Comparison of ENCODE assay signal across 9 mouse cellular contexts in genomic region chr12:81653344-81653743, GRCm38 (mm10). TPM values are rescaled to one million over a fixed set of nuclear protein-coding genes. Genes with fewer than 3 reads are reported as not detected.
DNase-seq lines count a peak whose midpoint lies in the region; ATAC-seq and TF ChIP-seq lines count a peak whose summit lies in the region.
"Had no signal": no experiment of that assay in that cellular context is flagged by ENCODE, and none has a peak within 500 bp of the region (broad histone marks: within the 10 kb centered on the region; RNA-seq: fewer than 3 reads in every experiment).

No protein-coding gene starts in this region.

- 0 out of 2 replicates have a peak, but pooled peaks have one; percentile 34 for ATAC-seq in hindbrain, embryonic 15.5 days (ENCODE audit: low FRiP score, low read depth)
- no peak for ATAC-seq in hindbrain, embryonic 11.5 days (ENCODE audit: low FRiP score)
- ATAC-seq in liver, postnatal 0 days: no peak
- no peak for ATAC-seq in midbrain, embryonic 11.5 days (ENCODE audit: low FRiP score)

- 0 out of 2 replicates have a peak, but pooled peaks cover 6% of the 10 kb centered on the region for H3K4me1 ChIP-seq in hindbrain, embryonic 15.5 days (replicated peaks)
- H3K4me1 ChIP-seq in hindbrain, embryonic 11.5 days (replicated peaks; ENCODE audit: control insufficient read depth, insufficient read depth, low read length): no peaks in the 10 kb centered on the region
- H3K4me1 ChIP-seq in liver, postnatal 0 days (ENCODE audit: insufficient read depth): no peaks in the 10 kb centered on the region
- no peaks in the 10 kb centered on the region for H3K4me1 ChIP-seq in midbrain, embryonic 11.5 days (ENCODE audit: control insufficient read depth, insufficient read depth, low read length)

- H3K27me3 ChIP-seq in hindbrain, embryonic 15.5 days: no peaks in the 10 kb centered on the region
- no peaks in the 10 kb centered on the region for H3K27me3 ChIP-seq in hindbrain, embryonic 11.5 days (ENCODE audit: control insufficient read depth, insufficient read depth, low read length)
- no peaks in the 10 kb centered on the region for H3K27me3 ChIP-seq in liver, postnatal 0 days (ENCODE audit: insufficient read depth, low read length)
- H3K27me3 ChIP-seq in midbrain, embryonic 11.5 days (ENCODE audit: control insufficient read depth, insufficient read depth, low read length): no peaks in the 10 kb centered on the region

- H3K36me3 ChIP-seq in hindbrain, embryonic 15.5 days: peaks cover 9% of the 10 kb centered on the region; the same call in 1 of the 2 replicates
- H3K36me3 ChIP-seq in hindbrain, embryonic 11.5 days (ENCODE audit: control insufficient read depth, insufficient read depth, low read length): no peaks in the 10 kb centered on the region
- H3K36me3 ChIP-seq in liver, postnatal 0 days (replicated peaks; ENCODE audit: insufficient read depth, low read length): no peaks in the 10 kb centered on the region
- no peaks in the 10 kb centered on the region for H3K36me3 ChIP-seq in midbrain, embryonic 11.5 days (ENCODE audit: control insufficient read depth, insufficient read depth, low read length)

- TF ChIP-seq EP300 in liver, postnatal 0 days (IDR thresholded peaks at IDR 0.05; ENCODE audit: low read depth): no peak

- 71% methylated on average over 8 of the region's 8 CpGs for WGBS in hindbrain, embryonic 15.5 days
- WGBS in hindbrain, embryonic 11.5 days: 92% methylated on average over 8 of the region's 8 CpGs
- 69% methylated on average over 8 of the region's 8 CpGs for WGBS in liver, postnatal 0 days (ENCODE audit: insufficient replicate concordance)
- WGBS in midbrain, embryonic 11.5 days: 93% methylated on average over 8 of the region's 8 CpGs

- no peak for TF ChIP-seq CTCF in liver, postnatal 0 days (IDR thresholded peaks at IDR 0.05; ENCODE audit: low read depth)

- H3K9ac ChIP-seq in hindbrain, embryonic 15.5 days: no peak overlapping the region
- no peak overlapping the region for H3K9ac ChIP-seq in hindbrain, embryonic 11.5 days (ENCODE audit: low read depth, low read length)
- H3K9ac ChIP-seq in liver, postnatal 0 days (replicated peaks): no peak overlapping the region
- no peak overlapping the region for H3K9ac ChIP-seq in midbrain, embryonic 11.5 days (ENCODE audit: low read length)

- no peak overlapping the region for H3K4me3 ChIP-seq in hindbrain, embryonic 15.5 days
- H3K4me3 ChIP-seq in hindbrain, embryonic 11.5 days (ENCODE audit: low read depth, low read length): no peak overlapping the region
- no peak overlapping the region for H3K4me3 ChIP-seq in liver, postnatal 0 days (ENCODE audit: low read depth, low read length)
- no peak overlapping the region for H3K4me3 ChIP-seq in midbrain, embryonic 11.5 days (ENCODE audit: low read depth, low read length)

- no peak overlapping the region for H3K4me2 ChIP-seq in hindbrain, embryonic 15.5 days
- H3K4me2 ChIP-seq in hindbrain, embryonic 11.5 days (replicated peaks; ENCODE audit: low read depth, low read length): no peak overlapping the region
- no peak overlapping the region for H3K4me2 ChIP-seq in liver, postnatal 0 days (ENCODE audit: low read depth, low read length)
- H3K4me2 ChIP-seq in midbrain, embryonic 11.5 days: no peak overlapping the region

- no peaks in the 10 kb centered on the region for H3K9me3 ChIP-seq in hindbrain, embryonic 15.5 days
- no peaks in the 10 kb centered on the region for H3K9me3 ChIP-seq in hindbrain, embryonic 11.5 days (ENCODE audit: control insufficient read depth, low read length)
- no peaks in the 10 kb centered on the region for H3K9me3 ChIP-seq in liver, postnatal 0 days (ENCODE audit: low read length)
- no peaks in the 10 kb centered on the region for H3K9me3 ChIP-seq in midbrain, embryonic 11.5 days (ENCODE audit: control insufficient read depth, low read length)

- no peak overlapping the region for H3K27ac ChIP-seq in hindbrain, embryonic 15.5 days (replicated peaks)
- H3K27ac ChIP-seq in hindbrain, embryonic 11.5 days (ENCODE audit: low read depth, low read length): no peak overlapping the region
- no peak overlapping the region for H3K27ac ChIP-seq in liver, postnatal 0 days (ENCODE audit: low read depth)
- H3K27ac ChIP-seq in midbrain, embryonic 11.5 days (ENCODE audit: low read depth, low read length): no peak overlapping the region

- DNase-seq in hindbrain, embryonic 11.5 days (ENCODE audit: low spot score): no peak
- peak; percentile 51 for DNase-seq in urinary bladder, postnatal 14 days (ENCODE audit: low spot score)
- DNase-seq in urinary bladder, adult 2 months (ENCODE audit: low spot score): no peak
- DNase-seq in cerebellum, postnatal 36 days: peak; percentile 43 to 51
- peak; percentile 84 for DNase-seq in skeletal muscle tissue, adult 2 months (ENCODE audit: low read depth, low spot score)
- DNase-seq in liver, postnatal 0 days: no peak
- DNase-seq in midbrain, embryonic 11.5 days (ENCODE audit: low spot score, missing footprints): no peak
- DNase-seq: thymus, postnatal 14 days had no signal

RNA-seq across cellular contexts. Expression of gene Ttc9, which starts 22.3 kb away (rescaled TPM):
- polyA plus RNA-seq in hindbrain, embryonic 15.5 days (2015; fragmentation: Nextera tagmentation; extraction: Ambion mirVana): 18.4 and 20.6 TPM in 2 replicates
- polyA plus RNA-seq in hindbrain, embryonic 11.5 days (2014; fragmentation: Nextera tagmentation; extraction: Ambion mirVana): 1.3 and 2.1 TPM in 2 replicates
- 7.4 and 7.6 TPM in 2 replicates for polyA plus RNA-seq in urinary bladder, adult 2 months (2012; rRNA removed)
- 0.11 TPM in 1 of 2 replicates, not detected in the other for polyA plus RNA-seq in liver, postnatal 0 days (2015; fragmentation: Nextera tagmentation; extraction: Ambion mirVana)
- polyA plus RNA-seq in midbrain, embryonic 11.5 days (2014; fragmentation: Nextera tagmentation; extraction: Ambion mirVana): 2.0 TPM in 2 replicates

RNA-seq across cellular contexts. Expression of gene Med6, which starts 58.5 kb away (rescaled TPM):
- 39.4 and 42.4 TPM in 2 replicates for polyA plus RNA-seq in hindbrain, embryonic 15.5 days (2015; fragmentation: Nextera tagmentation; extraction: Ambion mirVana)
- 72.0 and 84.6 TPM in 2 replicates for polyA plus RNA-seq in hindbrain, embryonic 11.5 days (2014; fragmentation: Nextera tagmentation; extraction: Ambion mirVana)
- polyA plus RNA-seq in urinary bladder, adult 2 months (2012; rRNA removed): 33.0 and 41.8 TPM in 2 replicates
- 22.8 and 24.9 TPM in 2 replicates for polyA plus RNA-seq in liver, postnatal 0 days (2015; fragmentation: Nextera tagmentation; extraction: Ambion mirVana)
- polyA plus RNA-seq in midbrain, embryonic 11.5 days (2014; fragmentation: Nextera tagmentation; extraction: Ambion mirVana): 80.7 and 89.0 TPM in 2 replicates

Comparison
In these comparisons a context has a peak if more than half of its experiments do, and no peak if none do; other contexts are left out.
1. DNase-seq: peak in urinary bladder, postnatal 14 days (single experiment), cerebellum, postnatal 36 days (2 of 2) and skeletal muscle tissue, adult 2 months (single experiment); none in hindbrain, embryonic 11.5 days (single experiment), urinary bladder, adult 2 months (single experiment), liver, postnatal 0 days (single experiment) and midbrain, embryonic 11.5 days (single experiment).